Mouse (Mus musculus): ENCODE results near the gene Spock1.

Gene Spock1

GRCm38 (mm10) chr13:57806301-57806700, 101.8 kb downstream of the Spock1 start:
- DNase-seq (ENCODE audit: low spot score), result no peak

- DNase-seq (ENCODE audit: low spot score), result no peak
Observed at GRCm38 (mm10) chr13:57798633-57799032, 109.5 kb downstream of the Spock1 start.

DNA sequence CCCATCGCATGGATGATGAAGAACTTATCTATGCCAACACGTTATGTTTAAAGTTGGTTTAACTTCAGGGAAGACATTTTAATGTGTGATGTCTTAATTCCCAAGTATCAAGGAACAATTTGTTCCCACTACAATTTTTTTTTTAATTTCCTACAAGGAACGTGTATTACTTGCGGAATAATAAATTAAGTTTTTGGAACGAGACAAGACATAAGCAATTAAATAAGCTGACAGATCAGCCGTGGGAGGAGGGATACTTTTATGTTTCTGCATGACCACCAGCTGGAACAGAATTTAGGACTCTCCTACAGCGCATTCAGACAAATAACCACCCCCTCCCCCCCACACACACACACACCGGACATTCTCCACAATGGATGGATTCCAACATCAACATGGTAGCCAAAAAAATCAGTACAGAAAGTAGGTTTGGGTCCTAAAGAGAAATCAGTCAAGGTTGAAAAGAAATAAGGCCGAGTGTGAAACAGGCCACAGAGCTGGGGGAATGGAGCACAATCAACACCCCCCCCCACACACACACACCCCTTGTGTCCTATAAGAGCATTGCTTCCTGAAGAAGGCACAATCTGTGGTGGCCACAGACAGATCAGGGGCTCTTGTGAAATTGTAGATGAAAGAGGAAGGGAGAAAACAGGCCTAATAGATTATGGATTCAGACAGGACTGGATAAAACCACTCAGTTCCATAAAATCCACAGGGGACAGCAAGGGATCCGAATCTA, 111.0 kb downstream of the Spock1 start:
- DNase-seq (ENCODE audit: low spot score), result no peak

GRCm38 (mm10) chr13:57793643-57794240, 114.4 kb downstream of the Spock1 start:
- no peak for DNase-seq (ENCODE audit: low spot score)

- no peak for DNase-seq (ENCODE audit: low spot score)
Observed at GRCm38 (mm10) chr13:57789796-57790195, 118.3 kb downstream of the Spock1 start.

GRCm38 (mm10) chr13:57788299-57788698, 119.8 kb downstream of the Spock1 start:
- no peak for DNase-seq (ENCODE audit: low spot score)

GRCm38 (mm10) chr13:57786278-57786677, 121.9 kb downstream of the Spock1 start:
- DNase-seq (ENCODE audit: low spot score), result no peak

- DNase-seq (ENCODE audit: low spot score), result no peak
Observed at GRCm38 (mm10) chr13:57782975-57783374, 125.2 kb downstream of the Spock1 start.

DNA sequence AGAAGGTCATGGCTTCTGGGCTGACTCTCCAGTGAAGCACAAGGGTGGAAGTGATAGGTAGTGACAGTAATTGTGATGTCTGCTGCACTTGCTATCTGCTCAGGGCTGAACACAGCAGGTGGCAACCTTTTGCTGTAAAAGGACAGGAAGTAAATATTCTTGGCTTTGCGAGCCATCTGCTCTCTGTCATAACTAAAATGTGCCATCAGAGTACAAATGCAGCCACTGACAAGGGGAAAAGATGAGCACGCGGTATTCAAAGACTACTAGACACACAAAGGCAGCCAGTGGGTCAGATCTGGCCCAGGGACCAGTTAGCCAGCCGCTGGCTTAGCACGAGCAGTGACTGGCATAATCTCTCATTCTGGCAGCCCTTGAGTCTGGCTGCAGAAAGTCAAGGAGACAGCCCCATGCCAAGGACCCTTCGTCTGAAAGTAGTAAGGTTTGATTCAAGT, 126.0 kb downstream of the Spock1 start:
- no peak for DNase-seq (ENCODE audit: low spot score)

GRCm38 (mm10) chr13:57779146-57779545, 129.0 kb downstream of the Spock1 start:
- DNase-seq (ENCODE audit: low spot score), result no peak

GRCm38 (mm10) chr13:57778524-57778923, 129.6 kb downstream of the Spock1 start:
- no peak for DNase-seq (ENCODE audit: low spot score)

GRCm38 (mm10) chr13:57771998-57772397, 136.1 kb downstream of the Spock1 start:
- no peak for DNase-seq (ENCODE audit: low spot score)

GRCm38 (mm10) chr13:57766721-57767120, 141.4 kb downstream of the Spock1 start:
- no peak for DNase-seq (ENCODE audit: low spot score)

GRCm38 (mm10) chr13:57761122-57761521, 147.0 kb downstream of the Spock1 start:
- DNase-seq (ENCODE audit: low spot score), result no peak

DNA sequence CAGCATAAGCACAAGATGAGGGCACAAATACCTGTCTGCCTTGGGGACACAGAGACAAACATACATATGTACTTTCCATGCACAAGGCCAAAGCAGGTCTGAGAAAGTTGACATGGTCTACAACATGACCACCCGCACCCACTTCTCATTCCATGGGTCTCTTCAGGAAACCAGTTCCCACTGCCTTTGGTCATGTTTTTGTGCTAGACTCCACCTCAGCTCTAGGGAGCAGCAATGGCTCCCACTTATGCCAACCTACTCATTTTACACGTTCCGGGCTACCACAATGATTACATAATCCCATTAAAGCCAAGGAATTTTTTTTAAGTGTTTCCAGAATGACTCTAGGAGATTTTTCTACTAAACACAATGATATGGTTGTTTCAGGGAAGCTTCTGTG, 147.5 kb downstream of the Spock1 start:
- DNase-seq (ENCODE audit: low spot score), result no peak

- no peak for DNase-seq (ENCODE audit: low spot score)
Observed at GRCm38 (mm10) chr13:57756316-57756715, 151.8 kb downstream of the Spock1 start.

- DNase-seq (ENCODE audit: low spot score), result no peak
Observed at GRCm38 (mm10) chr13:57750831-57751230, 157.3 kb downstream of the Spock1 start.

DNA sequence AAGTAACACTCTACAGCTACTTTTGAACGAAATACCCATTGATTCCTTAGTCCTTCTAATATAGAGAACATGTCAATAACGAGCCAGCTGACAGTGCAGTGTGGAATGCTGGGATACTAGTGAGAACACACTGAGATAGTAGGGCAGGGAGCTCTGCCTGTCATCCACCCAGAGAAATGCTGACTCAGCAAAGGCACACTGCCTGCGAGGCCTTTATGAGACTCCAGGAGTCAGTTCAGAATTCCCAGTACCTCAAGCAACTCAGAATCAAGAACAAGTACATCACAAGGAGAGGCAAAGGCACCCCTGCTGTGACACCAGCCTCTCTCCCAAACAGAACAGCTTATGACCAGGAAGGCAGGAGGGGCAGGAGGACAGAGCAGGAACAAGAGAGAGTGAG, 163.5 kb downstream of the Spock1 start:
- DNase-seq (ENCODE audit: low spot score), result no peak

GRCm38 (mm10) chr13:57741186-57741585, 166.9 kb downstream of the Spock1 start:
- DNase-seq (ENCODE audit: low spot score), result no peak

DNA sequence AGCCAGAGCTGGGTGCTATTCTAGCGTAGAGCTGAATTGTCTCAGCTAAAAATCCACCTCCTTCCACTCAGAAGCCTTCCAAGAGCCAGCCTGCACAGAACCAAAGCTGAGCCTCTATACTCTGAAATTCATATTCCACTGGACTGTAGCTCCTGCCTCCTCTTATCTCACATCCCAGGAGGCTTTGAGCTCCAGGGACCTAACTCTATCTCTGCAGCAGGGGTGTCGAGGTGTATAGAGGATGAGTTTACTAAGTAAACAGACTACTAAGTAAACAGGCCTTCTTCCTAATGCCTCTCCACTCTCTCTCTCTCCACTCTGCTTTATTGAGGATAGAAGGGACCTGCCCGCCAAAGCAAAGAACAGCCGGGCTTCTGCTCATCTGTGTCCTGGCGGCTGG, 167.7 kb downstream of the Spock1 start:
- DNase-seq (ENCODE audit: low spot score), result no peak

- no peak for DNase-seq (ENCODE audit: low spot score)
Observed at GRCm38 (mm10) chr13:57736060-57736459, 172.1 kb downstream of the Spock1 start.

DNA sequence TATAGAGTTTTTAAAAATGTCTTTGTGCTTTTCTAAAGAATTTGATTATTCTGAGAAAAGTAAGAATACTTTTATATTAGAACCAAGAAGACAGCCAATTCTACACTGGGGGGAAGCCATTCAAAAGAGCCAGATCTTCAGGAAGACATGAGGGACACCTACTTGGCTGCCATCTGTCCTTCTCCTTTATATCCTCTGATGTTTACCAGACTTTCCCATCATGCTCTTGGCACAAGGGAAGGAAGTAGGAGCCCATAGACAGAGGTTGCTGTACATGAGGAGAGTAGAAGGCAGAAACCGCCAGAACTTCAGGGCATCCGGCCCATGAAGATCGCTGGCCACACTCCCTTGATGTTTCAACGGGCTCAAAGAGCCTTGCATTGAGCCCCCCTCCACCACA, 173.6 kb downstream of the Spock1 start:
- no peak for DNase-seq (ENCODE audit: low spot score)

DNA sequence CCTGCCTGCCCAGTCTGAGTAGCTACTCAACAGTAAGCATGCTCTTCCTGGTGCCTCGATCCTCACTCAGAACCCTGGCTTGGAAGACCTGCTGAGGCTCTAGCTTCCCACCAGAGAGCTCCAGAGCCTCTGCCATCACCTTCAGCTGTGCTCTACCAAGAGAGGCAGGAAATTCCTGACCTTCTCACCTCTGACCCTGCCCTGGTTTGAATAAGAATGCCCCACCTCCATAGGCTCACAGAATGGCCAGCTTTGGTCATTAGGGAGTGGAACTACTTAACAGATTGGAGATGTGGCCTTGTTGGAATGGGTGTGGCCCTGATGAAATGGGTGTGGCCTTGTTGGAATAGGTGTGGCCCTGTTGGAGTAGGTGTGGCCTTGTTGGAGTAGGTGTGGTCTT, 174.6 kb downstream of the Spock1 start:
- no peak for DNase-seq (ENCODE audit: low spot score)

GRCm38 (mm10) chr13:57732251-57732650, 175.9 kb downstream of the Spock1 start:
- no peak for DNase-seq (ENCODE audit: low spot score)
